In genomic region chr11:120783426-120784063, GRCm38 (mm10) we compare ENCODE assay signal across 8 mouse cellular contexts. TPM values are rescaled to one million over a fixed set of nuclear protein-coding genes. Genes with fewer than 3 reads are reported as not detected.
A peak's percentile ranks its signal among the peaks of the same experiment; 100 is the strongest.
DNase-seq lines count a peak whose midpoint lies in the region; ATAC-seq and TF ChIP-seq lines count a peak whose summit lies in the region.

No protein-coding gene starts in this region.

- no peak for TF ChIP-seq POLR2A in embryonic fibroblast, embryonic 13.5 days (IDR thresholded peaks at IDR 0.05; ENCODE audit: low read depth, low read length)

- no peak overlapping the region for H3K27ac ChIP-seq in embryonic fibroblast, embryonic 13.5 days (ENCODE audit: insufficient read depth, low read length)
- peak overlapping the region; percentile 80; the same call in 1 of the 2 replicates for H3K27ac ChIP-seq in kidney, postnatal 0 days
- peak overlapping the region; percentile 89 for H3K27ac ChIP-seq in neural tube, embryonic 13.5 days (replicated peaks)

- peak; percentile 31 for DNase-seq in gastrocnemius, postnatal 10 days
- no peak for DNase-seq in gastrocnemius, postnatal 36 days
- DNase-seq in kidney, postnatal 0 days (ENCODE audit: low spot score) = no peak
- no peak for DNase-seq in urinary bladder, postnatal 25 days (ENCODE audit: low spot score)
- DNase-seq in left cerebral cortex, adult 11 months (ENCODE audit: low spot score) = no peak

- no peaks in the 10 kb centered on the region for H3K9me3 ChIP-seq in kidney, postnatal 0 days (replicated peaks; ENCODE audit: low read length)
- H3K9me3 ChIP-seq in neural tube, embryonic 13.5 days = no peaks in the 10 kb centered on the region

- peak overlapping the region; percentile 96 for H3K4me2 ChIP-seq in kidney, postnatal 0 days (ENCODE audit: low read length)
- peak overlapping the region; percentile 99 for H3K4me2 ChIP-seq in neural tube, embryonic 13.5 days

- WGBS in kidney, postnatal 0 days = 3% methylated on average over 42 of the region's 42 CpGs
- 3% methylated on average over 42 of the region's 42 CpGs for WGBS in neural tube, embryonic 13.5 days

- no peaks in the 10 kb centered on the region for H3K27me3 ChIP-seq in kidney, postnatal 0 days (ENCODE audit: insufficient read depth, low read length)
- H3K27me3 ChIP-seq in neural tube, embryonic 13.5 days = no peaks in the 10 kb centered on the region

- peak; percentile 36 for ATAC-seq in CD4-positive, CD25-positive, alpha-beta regulatory T cell, adult 4 months
- ATAC-seq in kidney, postnatal 0 days (replicated peaks; ENCODE audit: low FRiP score, low read depth) = no peak
- ATAC-seq in neural tube, embryonic 13.5 days (ENCODE audit: low read depth) = peak; percentile 23

- peaks cover 3% of the 10 kb centered on the region; the same call in 1 of the 2 replicates for H3K4me1 ChIP-seq in embryonic fibroblast, embryonic 13.5 days (ENCODE audit: control insufficient read depth, insufficient read depth, low read length)
- peaks cover 10% of the 10 kb centered on the region; the same call in 1 of the 2 replicates for H3K4me1 ChIP-seq in kidney, postnatal 0 days (replicated peaks; ENCODE audit: insufficient read depth, low read length)
- peaks cover 28% of the 10 kb centered on the region for H3K4me1 ChIP-seq in neural tube, embryonic 13.5 days (replicated peaks)

- H3K9ac ChIP-seq in kidney, postnatal 0 days (ENCODE audit: low read depth, low read length) = peak overlapping the region; percentile 78
- H3K9ac ChIP-seq in neural tube, embryonic 13.5 days = peak overlapping the region; percentile 95

- intact Hi-C loops in gastrocnemius, postnatal 36 days (cut with DNase I) = loop anchor here (10.0 kb wide), 1 partner anchor 289 kb away; the partner anchor contains the start of gene Slc25a10

- peaks cover 19% of the 10 kb centered on the region for H3K36me3 ChIP-seq in kidney, postnatal 0 days (ENCODE audit: insufficient read depth, low read length)
- H3K36me3 ChIP-seq in neural tube, embryonic 13.5 days = peaks cover 66% of the 10 kb centered on the region

- no peak for TF ChIP-seq CTCF in embryonic fibroblast, embryonic 13.5 days (IDR thresholded peaks at IDR 0.05; ENCODE audit: borderline replicate concordance, insufficient read depth, low read length)
- no peak for TF ChIP-seq CTCF in kidney, postnatal 0 days (IDR thresholded peaks at IDR 0.05; ENCODE audit: low read depth)

- H3K4me3 ChIP-seq in embryonic fibroblast, embryonic 13.5 days (ENCODE audit: insufficient read depth, low read length) = peak overlapping the region; percentile 83
- H3K4me3 ChIP-seq in kidney, postnatal 0 days (replicated peaks; ENCODE audit: low read depth, low read length) = peak overlapping the region; percentile 86
- H3K4me3 ChIP-seq in neural tube, embryonic 13.5 days = peak overlapping the region; percentile 89

RNA-seq across cellular contexts. Expression of gene Rfng, which starts 0.5 kb away (rescaled TPM):
- 1 to 10 TPM; 6.3 to 7.7 TPM for total RNA-seq in gastrocnemius, postnatal 10 days (2021)
- total RNA-seq in gastrocnemius, postnatal 36 days (2021) = 1 to 10 TPM; 9.9 to 10.0 TPM
- polyA plus RNA-seq in CD4-positive, CD25-positive, alpha-beta regulatory T cell, adult 4 months (2017; shearing (Covaris generic)) = 1 to 10 TPM; 2.8 to 4.1 TPM
- polyA plus RNA-seq in embryonic fibroblast, embryonic 13.5 days (2011; ENCODE audit: insufficient read length, low read depth, missing spikeins) = 12.8 and 13.0 TPM in 2 replicates
- polyA plus RNA-seq in kidney, postnatal 0 days (2015; fragmentation: Nextera tagmentation; extraction: Ambion mirVana) = 32.4 and 32.6 TPM in 2 replicates
- 89.7 and 105 TPM in 2 replicates for polyA plus RNA-seq in neural tube, embryonic 13.5 days (2015; fragmentation: Nextera tagmentation; extraction: Ambion mirVana)

RNA-seq across cellular contexts. Expression of gene Gps1, which starts 0.5 kb away (rescaled TPM):
- total RNA-seq in gastrocnemius, postnatal 10 days (2021) = 10 to 100 TPM; 57.3 to 61.5 TPM
- 10 to 100 TPM; 52.6 to 52.7 TPM for total RNA-seq in gastrocnemius, postnatal 36 days (2021)
- 100 to 1,000 TPM; 126 to 160 TPM for polyA plus RNA-seq in CD4-positive, CD25-positive, alpha-beta regulatory T cell, adult 4 months (2017; shearing (Covaris generic))
- polyA plus RNA-seq in embryonic fibroblast, embryonic 13.5 days (2011; ENCODE audit: insufficient read length, low read depth, missing spikeins) = 103 and 112 TPM in 2 replicates
- 158 and 170 TPM in 2 replicates for polyA plus RNA-seq in kidney, postnatal 0 days (2015; fragmentation: Nextera tagmentation; extraction: Ambion mirVana)
- 243 and 255 TPM in 2 replicates for polyA plus RNA-seq in neural tube, embryonic 13.5 days (2015; fragmentation: Nextera tagmentation; extraction: Ambion mirVana)

RNA-seq across cellular contexts. Expression of gene Dus1l, which starts 12.7 kb away (rescaled TPM):
- total RNA-seq in gastrocnemius, postnatal 10 days (2021) = 10 to 100 TPM; 29.9 to 34.0 TPM
- total RNA-seq in gastrocnemius, postnatal 36 days (2021) = 10 to 100 TPM; 31.3 to 32.9 TPM
- polyA plus RNA-seq in CD4-positive, CD25-positive, alpha-beta regulatory T cell, adult 4 months (2017; shearing (Covaris generic)) = 10 to 100 TPM; 31.4 to 35.3 TPM
- polyA plus RNA-seq in embryonic fibroblast, embryonic 13.5 days (2011; ENCODE audit: insufficient read length, low read depth, missing spikeins) = 23.7 and 24.0 TPM in 2 replicates
- 66.0 and 73.0 TPM in 2 replicates for polyA plus RNA-seq in kidney, postnatal 0 days (2015; fragmentation: Nextera tagmentation; extraction: Ambion mirVana)
- polyA plus RNA-seq in neural tube, embryonic 13.5 days (2015; fragmentation: Nextera tagmentation; extraction: Ambion mirVana) = 39.8 and 49.0 TPM in 2 replicates

RNA-seq across cellular contexts. Expression of gene Hmga1b, which starts 21.0 kb away (rescaled TPM):
- total RNA-seq in gastrocnemius, postnatal 10 days (2021) = 10 to 100 TPM; 13.3 to 15.9 TPM
- 10 to 100 TPM; 29.5 to 31.9 TPM for total RNA-seq in gastrocnemius, postnatal 36 days (2021)
- 10 to 100 TPM in 1 of 2 experiments, 1 to 10 TPM in 1; 3.6 to 24.6 TPM for polyA plus RNA-seq in CD4-positive, CD25-positive, alpha-beta regulatory T cell, adult 4 months (2017; shearing (Covaris generic))
- 1.3 and 15.2 TPM in 2 replicates for polyA plus RNA-seq in embryonic fibroblast, embryonic 13.5 days (2011; ENCODE audit: insufficient read length, low read depth, missing spikeins)
- 2.6 and 4.5 TPM in 2 replicates for polyA plus RNA-seq in kidney, postnatal 0 days (2015; fragmentation: Nextera tagmentation; extraction: Ambion mirVana)
- polyA plus RNA-seq in neural tube, embryonic 13.5 days (2015; fragmentation: Nextera tagmentation; extraction: Ambion mirVana) = 2.4 and 2.5 TPM in 2 replicates

RNA-seq across cellular contexts. Expression of gene Fasn, which starts 40.8 kb away (rescaled TPM):
- total RNA-seq in gastrocnemius, postnatal 10 days (2021) = 10 to 100 TPM; 21.8 to 26.4 TPM
- total RNA-seq in gastrocnemius, postnatal 36 days (2021) = 10 to 100 TPM; 12.5 to 20.0 TPM
- 10 to 100 TPM; 24.1 to 34.8 TPM for polyA plus RNA-seq in CD4-positive, CD25-positive, alpha-beta regulatory T cell, adult 4 months (2017; shearing (Covaris generic))
- 61.2 and 72.6 TPM in 2 replicates for polyA plus RNA-seq in embryonic fibroblast, embryonic 13.5 days (2011; ENCODE audit: insufficient read length, low read depth, missing spikeins)
- 19.8 and 19.9 TPM in 2 replicates for polyA plus RNA-seq in kidney, postnatal 0 days (2015; fragmentation: Nextera tagmentation; extraction: Ambion mirVana)
- polyA plus RNA-seq in neural tube, embryonic 13.5 days (2015; fragmentation: Nextera tagmentation; extraction: Ambion mirVana) = 63.8 and 67.4 TPM in 2 replicates
